Mouse (Mus musculus) G1E (cell line): ENCODE measurements around the gene Man2a2.

Source experiments
- CTCF ChIP-seq: IDR thresholded peaks from 2 replicates; pipeline ENCODE4 v1.5.1; 2012; ENCODE audit warnings: low read depth, low read length, inconsistent platforms, mixed read lengths
- GATA1 ChIP-seq: IDR thresholded peaks from 2 replicates; pipeline ENCODE4 v1.6.1; 2012; ENCODE audit warnings: borderline replicate concordance, low read length, inconsistent platforms, mixed read lengths
- GATA2 ChIP-seq: IDR thresholded peaks from 2 replicates; pipeline ENCODE4 v1.6.1; 2012; ENCODE audit warnings: low read depth, low read length, inconsistent platforms, borderline replicate concordance
- TAL1 ChIP-seq: conservative IDR thresholded peaks from 2 replicates; pipeline ENCODE4 v1.6.1; 2012; ENCODE audit warnings: low read depth, low read length, inconsistent platforms, mixed read lengths

DNA sequence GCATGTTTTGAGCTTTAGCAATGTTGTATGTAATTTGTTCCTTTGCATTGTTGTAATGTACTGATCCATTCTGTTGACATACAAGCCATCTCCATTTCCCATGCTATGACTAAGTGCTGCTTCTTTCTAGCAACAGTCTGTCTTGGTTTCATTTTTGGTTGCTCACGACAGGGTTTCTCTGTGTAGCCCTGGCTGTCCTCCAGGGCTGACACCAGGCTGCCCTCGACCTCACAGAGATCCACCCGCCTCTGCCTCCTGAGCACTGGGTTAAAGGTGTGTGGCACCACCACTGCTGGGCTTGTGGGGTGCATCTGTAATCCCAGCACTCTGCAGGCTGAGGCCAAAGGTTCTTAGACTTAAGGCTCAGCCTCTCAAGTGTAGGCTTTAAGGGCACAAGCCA, 71.6 kb downstream of the Man2a2 start:
- no peak for TF ChIP-seq CTCF
- no peak for TF ChIP-seq GATA1
- TF ChIP-seq TAL1 = no peak
- TF ChIP-seq GATA2 = no peak
